Mouse (Mus musculus): ENCODE data around the gene AC170998.1.

GRCm38 (mm10) chr17:28771289-28771688 lies 45.4 kb downstream of the AC170998.1 start:
- TF ChIP-seq CTCF (IDR thresholded peaks at IDR 0.05; ENCODE audit: extremely low read depth, insufficient read depth, low read length) (no peak), POLR2A (IDR thresholded peaks at IDR 0.05; ENCODE audit: extremely low read depth, insufficient read depth, low read length) (no peak)

Data from cortical plate, adult 2 months (tissue).